Mouse (Mus musculus): ENCODE measurements around the gene Gpat2. TPM values are rescaled to one million over a fixed set of nuclear protein-coding genes. Genes with fewer than 3 reads are reported as not detected.

The Gpat2 gene
- 0.09 and 0.12 TPM in 2 replicates for polyA plus RNA-seq (2015; fragmentation: Nextera tagmentation; extraction: Ambion mirVana)

GRCm38 (mm10) chr2:127424977-127425376 is at the start of gene Gpat2:
Gpat2 (plus strand) TSS chr2:127425199.
- Histone ChIP-seq H3K36me3 (ENCODE audit: control insufficient read depth, insufficient read depth, low read length) (no peaks in the 10 kb centered on the region), H3K4me2 (ENCODE audit: low read depth, low read length) (no peak within 1 kb of the TSS), H3K27me3 (replicated peaks; ENCODE audit: control insufficient read depth, insufficient read depth, low read length) (no peaks in the 10 kb centered on the region), H3K9ac (ENCODE audit: low read depth, low read length) (no peak within 1 kb of the TSS), H3K27ac (ENCODE audit: low read length) (no peak within 1 kb of the TSS), H3K4me3 (ENCODE audit: low read length) (no peak within 1 kb of the TSS), H3K4me1 (ENCODE audit: control insufficient read depth, insufficient read depth, low read length) (no peaks in the 10 kb centered on the region), H3K9me3 (ENCODE audit: control insufficient read depth, low read length) (no peaks in the 10 kb centered on the region)
- 84% methylated on average over 17 of the region's 17 CpGs for WGBS
- no peak for ATAC-seq

- no peak for ATAC-seq
- Histone ChIP-seq H3K9me3 (ENCODE audit: control insufficient read depth, low read length) (no peaks in the 10 kb centered on the region), H3K4me2 (ENCODE audit: low read depth, low read length) (no peak overlapping the region), H3K4me3 (ENCODE audit: low read length) (no peak overlapping the region), H3K4me1 (ENCODE audit: control insufficient read depth, insufficient read depth, low read length) (peaks cover 13% of the 10 kb centered on the region), H3K27ac (ENCODE audit: low read length) (no peak overlapping the region), H3K27me3 (replicated peaks; ENCODE audit: control insufficient read depth, insufficient read depth, low read length) (no peaks in the 10 kb centered on the region), H3K9ac (ENCODE audit: low read depth, low read length) (no peak overlapping the region), H3K36me3 (ENCODE audit: control insufficient read depth, insufficient read depth, low read length) (no peaks in the 10 kb centered on the region)
- 54% methylated on average over 7 of the region's 7 CpGs for WGBS
These were observed 49.1 kb upstream of the Gpat2 start for GRCm38 (mm10) chr2:127375759-127376341.

- H3K36me3 ChIP-seq (ENCODE audit: control insufficient read depth, insufficient read depth, low read length), result no peaks in the 10 kb centered on the region
- H3K4me3 ChIP-seq (ENCODE audit: low read length), result no peak overlapping the region
- H3K4me1 ChIP-seq (ENCODE audit: control insufficient read depth, insufficient read depth, low read length), result peaks cover 7% of the 10 kb centered on the region
- no peak for ATAC-seq
- no peaks in the 10 kb centered on the region for H3K27me3 ChIP-seq (replicated peaks; ENCODE audit: control insufficient read depth, insufficient read depth, low read length)
- H3K9me3 ChIP-seq (ENCODE audit: control insufficient read depth, low read length), result no peaks in the 10 kb centered on the region
- H3K27ac ChIP-seq (ENCODE audit: low read length), result no peak overlapping the region
- H3K9ac ChIP-seq (ENCODE audit: low read depth, low read length), result no peak overlapping the region
- H3K4me2 ChIP-seq (ENCODE audit: low read depth, low read length), result no peak overlapping the region
- WGBS, result 77% methylated on average over 6 of the region's 6 CpGs
These were observed 48.5 kb upstream of the Gpat2 start for GRCm38 (mm10) chr2:127376423-127377051.

GRCm38 (mm10) chr2:127377942-127378610 is 46.9 kb upstream of the Gpat2 start:
- no peak for ATAC-seq
- H3K9ac ChIP-seq (ENCODE audit: low read depth, low read length), result no peak overlapping the region
- H3K9me3 ChIP-seq (ENCODE audit: control insufficient read depth, low read length), result no peaks in the 10 kb centered on the region
- peaks cover 6% of the 10 kb centered on the region for H3K4me1 ChIP-seq (ENCODE audit: control insufficient read depth, insufficient read depth, low read length)
- H3K36me3 ChIP-seq (ENCODE audit: control insufficient read depth, insufficient read depth, low read length), result no peaks in the 10 kb centered on the region
- no peak overlapping the region for H3K4me3 ChIP-seq (ENCODE audit: low read length)
- no peak overlapping the region for H3K4me2 ChIP-seq (ENCODE audit: low read depth, low read length)
- WGBS, result 67% methylated on average over 7 of the region's 7 CpGs
- H3K27me3 ChIP-seq (replicated peaks; ENCODE audit: control insufficient read depth, insufficient read depth, low read length), result no peaks in the 10 kb centered on the region
- no peak overlapping the region for H3K27ac ChIP-seq (ENCODE audit: low read length)

- H3K4me2 ChIP-seq (ENCODE audit: low read depth, low read length), result no peak overlapping the region
- H3K4me3 ChIP-seq (ENCODE audit: low read length), result no peak overlapping the region
- ATAC-seq, result no peak
- H3K4me1 ChIP-seq (ENCODE audit: control insufficient read depth, insufficient read depth, low read length), result peaks cover 6% of the 10 kb centered on the region
- H3K9me3 ChIP-seq (ENCODE audit: control insufficient read depth, low read length), result no peaks in the 10 kb centered on the region
- 56% methylated on average over 7 of the region's 7 CpGs for WGBS
- H3K9ac ChIP-seq (ENCODE audit: low read depth, low read length), result no peak overlapping the region
- no peaks in the 10 kb centered on the region for H3K27me3 ChIP-seq (replicated peaks; ENCODE audit: control insufficient read depth, insufficient read depth, low read length)
- H3K27ac ChIP-seq (ENCODE audit: low read length), result no peak overlapping the region
- H3K36me3 ChIP-seq (ENCODE audit: control insufficient read depth, insufficient read depth, low read length), result no peaks in the 10 kb centered on the region
These were observed 46.4 kb upstream of the Gpat2 start for GRCm38 (mm10) chr2:127378611-127378990.

- ATAC-seq, result no peak
- Histone ChIP-seq H3K36me3 (ENCODE audit: control insufficient read depth, insufficient read depth, low read length) (no peaks in the 10 kb centered on the region), H3K9me3 (ENCODE audit: control insufficient read depth, low read length) (no peaks in the 10 kb centered on the region), H3K4me2 (ENCODE audit: low read depth, low read length) (no peak overlapping the region), H3K4me3 (ENCODE audit: low read length) (no peak overlapping the region), H3K9ac (ENCODE audit: low read depth, low read length) (no peak overlapping the region), H3K27ac (ENCODE audit: low read length) (no peak overlapping the region), H3K4me1 (ENCODE audit: control insufficient read depth, insufficient read depth, low read length) (peaks cover 6% of the 10 kb centered on the region), H3K27me3 (replicated peaks; ENCODE audit: control insufficient read depth, insufficient read depth, low read length) (no peaks in the 10 kb centered on the region)
- 82% methylated on average over 3 of the region's 3 CpGs for WGBS
These were observed 45.7 kb upstream of the Gpat2 start for GRCm38 (mm10) chr2:127379250-127379649.

- no peak overlapping the region for H3K4me3 ChIP-seq (ENCODE audit: low read length)
- H3K4me1 ChIP-seq (ENCODE audit: control insufficient read depth, insufficient read depth, low read length), result no peaks in the 10 kb centered on the region
- no peak overlapping the region for H3K27ac ChIP-seq (ENCODE audit: low read length)
- 58% methylated on average over 7 of the region's 7 CpGs for WGBS
- ATAC-seq, result peak; percentile 42; the same call in 1 of the 2 replicates
- no peak overlapping the region for H3K4me2 ChIP-seq (ENCODE audit: low read depth, low read length)
- no peak overlapping the region for H3K9ac ChIP-seq (ENCODE audit: low read depth, low read length)
- H3K9me3 ChIP-seq (ENCODE audit: control insufficient read depth, low read length), result no peaks in the 10 kb centered on the region
- H3K36me3 ChIP-seq (ENCODE audit: control insufficient read depth, insufficient read depth, low read length), result no peaks in the 10 kb centered on the region
- no peaks in the 10 kb centered on the region for H3K27me3 ChIP-seq (replicated peaks; ENCODE audit: control insufficient read depth, insufficient read depth, low read length)
These were observed 41.1 kb upstream of the Gpat2 start for GRCm38 (mm10) chr2:127383881-127384280.

- H3K36me3 ChIP-seq (ENCODE audit: control insufficient read depth, insufficient read depth, low read length), result no peaks in the 10 kb centered on the region
- H3K9me3 ChIP-seq (ENCODE audit: control insufficient read depth, low read length), result no peaks in the 10 kb centered on the region
- WGBS, result 56% methylated on average over 2 of the region's 2 CpGs
- ATAC-seq, result no peak
- H3K4me1 ChIP-seq (ENCODE audit: control insufficient read depth, insufficient read depth, low read length), result no peaks in the 10 kb centered on the region
- H3K9ac ChIP-seq (ENCODE audit: low read depth, low read length), result no peak overlapping the region
- no peaks in the 10 kb centered on the region for H3K27me3 ChIP-seq (replicated peaks; ENCODE audit: control insufficient read depth, insufficient read depth, low read length)
- H3K4me2 ChIP-seq (ENCODE audit: low read depth, low read length), result no peak overlapping the region
- H3K27ac ChIP-seq (ENCODE audit: low read length), result no peak overlapping the region
- no peak overlapping the region for H3K4me3 ChIP-seq (ENCODE audit: low read length)
These were observed 37.5 kb upstream of the Gpat2 start for GRCm38 (mm10) chr2:127387521-127387920.

GRCm38 (mm10) chr2:127390352-127390751 is 34.6 kb upstream of the Gpat2 start:
- H3K9ac ChIP-seq (ENCODE audit: low read depth, low read length), result no peak overlapping the region
- 59% methylated on average over 3 of the region's 3 CpGs for WGBS
- H3K4me3 ChIP-seq (ENCODE audit: low read length), result no peak overlapping the region
- no peaks in the 10 kb centered on the region for H3K27me3 ChIP-seq (replicated peaks; ENCODE audit: control insufficient read depth, insufficient read depth, low read length)
- H3K4me1 ChIP-seq (ENCODE audit: control insufficient read depth, insufficient read depth, low read length), result no peaks in the 10 kb centered on the region
- ATAC-seq, result no peak
- no peak overlapping the region for H3K27ac ChIP-seq (ENCODE audit: low read length)
- no peaks in the 10 kb centered on the region for H3K36me3 ChIP-seq (ENCODE audit: control insufficient read depth, insufficient read depth, low read length)
- H3K4me2 ChIP-seq (ENCODE audit: low read depth, low read length), result no peak overlapping the region
- H3K9me3 ChIP-seq (ENCODE audit: control insufficient read depth, low read length), result no peaks in the 10 kb centered on the region
